Mouse (Mus musculus): ENCODE data around the gene Tmprss7. TPM values are rescaled to one million over a fixed set of nuclear protein-coding genes. Genes with fewer than 3 reads are reported as not detected.

Gene Tmprss7
- polyA plus RNA-seq, 1 experiment from 2014 or later: 0.20 TPM

- Histone ChIP-seq H3K9ac (no peak overlapping the region), H3K36me3 (no peaks in the 10 kb centered on the region), H3K4me3 (replicated peaks) (no peak overlapping the region), H3K9me3 (replicated peaks) (no peaks in the 10 kb centered on the region), H3K27me3 (no peaks in the 10 kb centered on the region), H3K4me2 (replicated peaks) (no peak overlapping the region), H3K4me1 (no peaks in the 10 kb centered on the region), H3K27ac (replicated peaks) (no peak overlapping the region)
- ATAC-seq (ENCODE audit: insufficient number of reproducible peaks, low FRiP score, low TSS enrichment, low read depth): no peak
- 72% methylated on average over 2 of the region's 2 CpGs for WGBS
Observed at GRCm38 (mm10) chr16:45624791-45625190, 68.7 kb downstream of the Tmprss7 start.

- WGBS: 81% methylated on average over 4 of the region's 4 CpGs
- H3K9ac ChIP-seq: no peak overlapping the region
- no peak overlapping the region for H3K27ac ChIP-seq (replicated peaks)
- no peak overlapping the region for H3K4me3 ChIP-seq (replicated peaks)
- H3K4me2 ChIP-seq (replicated peaks): no peak overlapping the region
- H3K36me3 ChIP-seq: no peaks in the 10 kb centered on the region
- no peaks in the 10 kb centered on the region for H3K9me3 ChIP-seq (replicated peaks)
- H3K27me3 ChIP-seq: no peaks in the 10 kb centered on the region
- H3K4me1 ChIP-seq: no peaks in the 10 kb centered on the region
- ATAC-seq (ENCODE audit: insufficient number of reproducible peaks, low FRiP score, low TSS enrichment, low read depth): no peak
Observed at GRCm38 (mm10) chr16:45623230-45623629, 70.2 kb downstream of the Tmprss7 start.

- Histone ChIP-seq H3K9ac (no peak overlapping the region), H3K27ac (replicated peaks) (no peak overlapping the region), H3K4me1 (no peaks in the 10 kb centered on the region), H3K4me3 (replicated peaks) (no peak overlapping the region), H3K4me2 (replicated peaks) (no peak overlapping the region), H3K9me3 (replicated peaks) (no peaks in the 10 kb centered on the region), H3K36me3 (no peaks in the 10 kb centered on the region), H3K27me3 (no peaks in the 10 kb centered on the region)
- no peak for ATAC-seq (ENCODE audit: insufficient number of reproducible peaks, low FRiP score, low TSS enrichment, low read depth)
- 85% methylated on average over 8 of the region's 8 CpGs for WGBS
Observed at GRCm38 (mm10) chr16:45619751-45620375, 73.6 kb downstream of the Tmprss7 start.

- no peaks in the 10 kb centered on the region for H3K27me3 ChIP-seq
- H3K27ac ChIP-seq (replicated peaks): no peak overlapping the region
- no peaks in the 10 kb centered on the region for H3K9me3 ChIP-seq (replicated peaks)
- ATAC-seq (ENCODE audit: insufficient number of reproducible peaks, low FRiP score, low TSS enrichment, low read depth): no peak
- no peaks in the 10 kb centered on the region for H3K4me1 ChIP-seq
- no peak overlapping the region for H3K9ac ChIP-seq
- H3K4me3 ChIP-seq (replicated peaks): no peak overlapping the region
- whole genome bisulfite sequencing: 92% methylated on average over 1 of the region's 1 CpGs
- H3K4me2 ChIP-seq (replicated peaks): no peak overlapping the region
- H3K36me3 ChIP-seq: no peaks in the 10 kb centered on the region
Observed at GRCm38 (mm10) chr16:45615944-45616343, 77.5 kb downstream of the Tmprss7 start.

GRCm38 (mm10) chr16:45613247-45613646 is 80.2 kb downstream of the Tmprss7 start:
- H3K4me2 ChIP-seq (replicated peaks): no peak overlapping the region
- no peak for ATAC-seq (ENCODE audit: insufficient number of reproducible peaks, low FRiP score, low TSS enrichment, low read depth)
- no peak overlapping the region for H3K27ac ChIP-seq (replicated peaks)
- no peaks in the 10 kb centered on the region for H3K36me3 ChIP-seq
- H3K27me3 ChIP-seq: no peaks in the 10 kb centered on the region
- H3K9me3 ChIP-seq (replicated peaks): no peaks in the 10 kb centered on the region
- no peaks in the 10 kb centered on the region for H3K4me1 ChIP-seq
- 70% methylated on average over 2 of the region's 2 CpGs for WGBS
- no peak overlapping the region for H3K9ac ChIP-seq
- H3K4me3 ChIP-seq (replicated peaks): no peak overlapping the region

- 73% methylated on average over 4 of the region's 4 CpGs for WGBS
- H3K27ac ChIP-seq (replicated peaks): no peak within 1 kb of the TSS
- H3K36me3 ChIP-seq: no peaks in the 10 kb centered on the region
- no peaks in the 10 kb centered on the region for H3K9me3 ChIP-seq (replicated peaks)
- H3K27me3 ChIP-seq: no peaks in the 10 kb centered on the region
- no peak for ATAC-seq (ENCODE audit: insufficient number of reproducible peaks, low FRiP score, low TSS enrichment, low read depth)
- no peaks in the 10 kb centered on the region for H3K4me1 ChIP-seq
- no peak within 1 kb of the TSS for H3K4me3 ChIP-seq (replicated peaks)
- no peak within 1 kb of the TSS for H3K9ac ChIP-seq
- H3K4me2 ChIP-seq (replicated peaks): no peak within 1 kb of the TSS
Observed at GRCm38 (mm10) chr16:45610267-45610666, 83.2 kb downstream of the Tmprss7 start, which contains the start of gene Gcsam. Gene Gcsam (plus strand): TSS chr16:45610380.

- Histone ChIP-seq H3K4me1 (no peaks in the 10 kb centered on the region), H3K27me3 (no peaks in the 10 kb centered on the region), H3K9me3 (replicated peaks) (no peaks in the 10 kb centered on the region), H3K4me3 (replicated peaks) (no peak overlapping the region), H3K36me3 (no peaks in the 10 kb centered on the region), H3K4me2 (replicated peaks) (no peak overlapping the region), H3K27ac (replicated peaks) (no peak overlapping the region), H3K9ac (no peak overlapping the region)
- 74% methylated on average over 3 of the region's 3 CpGs for WGBS
- no peak for ATAC-seq (ENCODE audit: insufficient number of reproducible peaks, low FRiP score, low TSS enrichment, low read depth)
Observed at GRCm38 (mm10) chr16:45609300-45609699, 84.2 kb downstream of the Tmprss7 start.

- H3K9ac ChIP-seq: no peak overlapping the region
- H3K27me3 ChIP-seq: no peaks in the 10 kb centered on the region
- no peak overlapping the region for H3K27ac ChIP-seq (replicated peaks)
- H3K36me3 ChIP-seq: no peaks in the 10 kb centered on the region
- 19% methylated on average over 4 of the region's 4 CpGs for WGBS
- no peaks in the 10 kb centered on the region for H3K9me3 ChIP-seq (replicated peaks)
- no peak overlapping the region for H3K4me3 ChIP-seq (replicated peaks)
- no peak for ATAC-seq (ENCODE audit: insufficient number of reproducible peaks, low FRiP score, low TSS enrichment, low read depth)
- H3K4me2 ChIP-seq (replicated peaks): no peak overlapping the region
- no peaks in the 10 kb centered on the region for H3K4me1 ChIP-seq
Observed at GRCm38 (mm10) chr16:45608481-45608954, 84.9 kb downstream of the Tmprss7 start.

Other genes starting within 250 kb of the Tmprss7 start
- not detected in 2 replicates for gene Gm609, start 200.7 kb downstream of the Tmprss7 start, polyA plus RNA-seq (2015; fragmentation: Nextera tagmentation; extraction: Ambion mirVana)
- not detected in 2 replicates for gene Gm17783, start 161.6 kb downstream of the Tmprss7 start, polyA plus RNA-seq (2015; fragmentation: Nextera tagmentation; extraction: Ambion mirVana)
- not detected in 2 replicates for gene Slc9c1, start 158.3 kb downstream of the Tmprss7 start, polyA plus RNA-seq (2015; fragmentation: Nextera tagmentation; extraction: Ambion mirVana)
- gene Gcsam, start 83.3 kb downstream of the Tmprss7 start, polyA plus RNA-seq (2015; fragmentation: Nextera tagmentation; extraction: Ambion mirVana): 2.7 and 2.8 TPM in 2 replicates
- 0.79 and 1.5 TPM in 2 replicates for gene BC016579, start 39.6 kb downstream of the Tmprss7 start, polyA plus RNA-seq (2015; fragmentation: Nextera tagmentation; extraction: Ambion mirVana)
- gene Tagln3, start 30.9 kb upstream of the Tmprss7 start, polyA plus RNA-seq (2015; fragmentation: Nextera tagmentation; extraction: Ambion mirVana): 8.9 and 10.3 TPM in 2 replicates
- gene Abhd10, start 49.3 kb upstream of the Tmprss7 start, polyA plus RNA-seq (2015; fragmentation: Nextera tagmentation; extraction: Ambion mirVana): 32.4 and 33.2 TPM in 2 replicates

All from embryonic facial prominence, embryonic 15.5 days (tissue).